Mouse (Mus musculus) forebrain, postnatal 0 days (tissue): ENCODE data around the gene Rnf166. TPM values are rescaled to one million over a fixed set of nuclear protein-coding genes. Genes with fewer than 3 reads are reported as not detected.

Experiments
- ATAC-seq: fragments of 200-750 bp; cut with Nextera tagmentation; 2 replicates; pipeline ENCODE4 v1.8.0; 2017; ENCODE audit warnings: mild to moderate bottlenecking, moderate library complexity
- DNase-seq: peaks from one replicate; pipeline ENCODE4 v3.0.0-alpha.2; 2015
- H3K27ac ChIP-seq: fragments of 300-500 bp; sonication (generic); 2 replicates; pipeline ENCODE4 v1.5.1; 2014; ENCODE audit warnings: low read depth, mild to moderate bottlenecking, antibody characterized with exemption, low read length, moderate library complexity, mixed read lengths
- H3K27me3 ChIP-seq: fragments of 300-500 bp; sonication (generic); 2 replicates; pipeline ENCODE4 v1.6.1; 2014; ENCODE audit warnings: mild to moderate bottlenecking, low read length, mixed read lengths; ENCODE audit not compliant: insufficient read depth
- H3K36me3 ChIP-seq: fragments of 300-500 bp; sonication (generic); 2 replicates; pipeline ENCODE4 v1.6.1; 2014; ENCODE audit warnings: mild to moderate bottlenecking, moderate library complexity; ENCODE audit not compliant: insufficient read depth
- H3K4me1 ChIP-seq: fragments of 300-500 bp; sonication (generic); 2 replicates; pipeline ENCODE4 v1.6.1; 2014; ENCODE audit warnings: antibody characterized with exemption; ENCODE audit not compliant: insufficient read depth
- H3K4me2 ChIP-seq: fragments of 300-500 bp; sonication (generic); 2 replicates; pipeline ENCODE4 v1.6.1; 2014; ENCODE audit warnings: low read depth, mild to moderate bottlenecking, moderate library complexity
- H3K4me3 ChIP-seq: fragments of 300-500 bp; sonication (generic); 2 replicates; pipeline ENCODE4 v1.5.1; 2014; ENCODE audit warnings: low read depth, low read length, mixed read lengths
- H3K9ac ChIP-seq: fragments of 300-500 bp; sonication (generic); 2 replicates; pipeline ENCODE4 v1.6.1; 2014; ENCODE audit warnings: mild to moderate bottlenecking
- H3K9me3 ChIP-seq: fragments of 300-500 bp; sonication (generic); 2 replicates; pipeline ENCODE4 v1.6.1; 2016; ENCODE audit warnings: low read length
- CTCF ChIP-seq: sonication (generic); IDR thresholded peaks from 2 replicates; pipeline ENCODE4 v1.5.1; 2016; ENCODE audit warnings: antibody characterized with exemption, control low read depth, low read depth
- WGBS: fragments of 180-500 bp; shearing (Covaris S2); extraction: QIAGEN DNeasy Blood & Tissue Kit; methylation state at CpG from one replicate; pipeline ENCODE4 v1.1.7; 2014; 5-methylcytosine and 5-hydroxymethylcytosine counted together
- polyA plus RNA-seq: library from polyadenylated mRNA; unstranded; fragments of >200 nt; fragmentation: Nextera tagmentation; extraction: Ambion mirVana; gene quantifications from 2 replicates; pipeline ENCODE4 v1.2.1, GENCODE M21; 2015
- total RNA-seq: library from RNA; depleted of rRNA; stranded (reverse); fragments of >200 nt; gene quantifications from 2 replicates; pipeline ENCODE4 v1.2.3, GENCODE M21; 2014

Rnf166 gene
- total and polyA plus RNA-seq, 2 experiments from 2014 or later, result 26.5 to 32.1 TPM

- Histone ChIP-seq H3K4me1 (0 out of 2 replicates have a peak, but pooled peaks cover 4% of the 10 kb centered on the region), H3K27ac (no peak within 1 kb of the TSS), H3K9ac (peak within 1 kb of the TSS; percentile 33; the same call in 1 of the 2 replicates), H3K27me3 (no peaks in the 10 kb centered on the region), H3K4me2 (peak within 1 kb of the TSS; percentile 47), H3K4me3 (peak within 1 kb of the TSS; percentile 21), H3K9me3 (no peaks in the 10 kb centered on the region), H3K36me3 (peaks cover 30% of the 10 kb centered on the region)
- 7% methylated on average over 45 of the region's 45 CpGs for WGBS
- DNase-seq, result peak; percentile 17
- no peak for TF ChIP-seq CTCF
- peak; percentile 72 for ATAC-seq
Measured at GRCm38 (mm10) chr8:122432443-122433268, 43.2 kb downstream of the Rnf166 start, which contains the start of gene Cyba. Gene Cyba (minus strand): TSS chr8:122432930.

DNA sequence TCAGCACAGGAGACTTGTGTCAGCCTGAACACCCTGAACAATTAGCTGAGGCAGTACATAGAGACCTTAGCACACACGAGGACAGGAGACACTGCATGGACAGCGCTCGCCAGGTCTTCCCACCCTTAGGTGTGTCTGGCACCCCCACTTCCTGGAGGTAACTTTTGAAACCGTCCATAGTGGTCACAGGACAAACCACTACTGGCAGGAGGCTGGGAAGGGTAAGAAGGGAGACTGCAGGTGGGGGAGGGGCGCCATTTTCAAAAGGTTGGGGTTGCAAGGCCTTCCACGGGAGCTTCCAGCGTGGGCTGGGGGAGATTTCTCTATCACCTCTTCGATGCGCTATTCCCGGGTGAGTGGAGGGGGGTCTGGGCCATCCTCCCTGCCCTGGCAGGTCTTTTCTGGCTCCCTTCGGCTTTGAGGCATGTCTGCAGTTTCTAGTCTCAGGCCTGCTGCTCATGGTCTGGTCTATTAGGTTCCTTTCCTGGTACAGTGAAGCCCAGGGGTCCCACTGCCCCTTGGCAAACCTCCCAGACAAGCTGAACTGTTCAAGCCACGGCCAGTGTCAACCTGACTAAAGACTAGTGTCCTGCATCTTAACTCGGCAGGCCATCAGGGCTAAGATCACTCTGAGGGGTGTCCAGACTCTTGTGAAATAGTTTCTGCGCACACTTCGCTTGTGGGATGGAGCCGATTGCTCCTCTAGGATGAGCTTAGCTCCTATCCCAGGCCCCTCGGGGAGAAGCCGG, 44.0 kb downstream of the Rnf166 start:
- WGBS, result 39% methylated on average over 18 of the region's 18 CpGs

DNA sequence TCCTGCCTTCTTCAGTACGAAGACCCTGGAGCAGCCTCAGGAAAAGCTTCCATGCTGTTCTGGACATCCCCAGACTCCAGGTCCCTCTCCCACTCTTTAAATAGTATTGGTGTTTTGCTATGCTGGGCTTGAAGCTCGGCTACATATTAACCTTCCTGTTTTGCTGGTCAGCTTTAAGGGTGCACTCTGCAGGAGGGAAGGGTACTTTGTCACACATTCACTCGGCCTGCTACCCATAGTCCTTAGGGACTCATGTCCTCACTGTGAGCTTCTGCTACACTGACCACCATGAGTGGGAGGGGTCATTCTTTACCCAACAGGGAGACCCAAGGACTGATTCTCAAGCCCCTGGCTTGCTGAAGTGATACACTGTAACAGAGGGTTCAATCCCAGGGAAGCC, 45.2 kb downstream of the Rnf166 start:
- no peak overlapping the region for H3K9ac ChIP-seq
- 84% methylated on average over 3 of the region's 3 CpGs for WGBS
- H3K4me2 ChIP-seq, result no peak overlapping the region

More for the DNA sequence above, 44.0 kb downstream of the Rnf166 start:
- Histone ChIP-seq H3K36me3 (peaks cover 24% of the 10 kb centered on the region), H3K4me1 (0 out of 2 replicates have a peak, but pooled peaks cover 4% of the 10 kb centered on the region), H3K27me3 (no peaks in the 10 kb centered on the region), H3K4me3 (peak overlapping the region; percentile 21; the same call in 1 of the 2 replicates), H3K9me3 (no peaks in the 10 kb centered on the region), H3K27ac (no peak overlapping the region), H3K4me2 (peak overlapping the region; percentile 47), H3K9ac (0 out of 2 replicates have a peak overlapping the region, but pooled peaks have one; percentile 33)
- ATAC-seq (0 out of 2 replicates have a peak, but pooled peaks have one; percentile 3), DNase-seq (peak; percentile 8)
- TF ChIP-seq CTCF, result no peak

DNA sequence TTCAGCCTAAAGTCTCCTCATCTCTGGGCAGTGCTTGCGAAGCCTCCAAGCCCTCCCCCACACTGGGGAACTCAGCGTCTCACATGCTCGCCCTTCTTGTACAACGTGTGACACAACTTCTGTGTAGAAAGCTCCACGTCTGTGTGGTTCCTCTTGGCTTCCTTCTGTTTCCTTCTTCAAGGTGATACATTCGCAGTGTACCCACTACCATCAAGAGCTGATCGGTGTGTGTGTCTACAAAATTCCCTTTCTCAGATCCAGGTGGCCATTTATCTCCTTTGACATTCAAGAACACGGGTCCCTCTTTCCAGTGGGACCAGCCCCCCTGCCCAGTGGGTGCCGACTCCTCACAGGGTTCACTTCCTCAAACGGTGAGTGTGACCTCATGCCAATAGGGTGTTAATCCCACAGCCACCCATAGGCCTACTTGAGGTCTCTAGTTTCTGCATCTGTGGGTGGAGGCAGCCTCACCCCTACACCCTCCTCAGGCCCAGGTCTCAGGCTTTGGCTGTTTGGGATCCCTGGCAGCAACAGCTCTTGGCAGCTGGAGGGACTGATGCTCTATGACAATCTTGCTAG, 45.7 kb downstream of the Rnf166 start:
- no peaks in the 10 kb centered on the region for H3K9me3 ChIP-seq
- H3K27me3 ChIP-seq, result no peaks in the 10 kb centered on the region
- no peak overlapping the region for H3K4me3 ChIP-seq
- DNase-seq (no peak), ATAC-seq (no peak)
- no peak for TF ChIP-seq CTCF
- 0 out of 2 replicates have a peak, but pooled peaks cover 4% of the 10 kb centered on the region for H3K4me1 ChIP-seq
- 86% methylated on average over 10 of the region's 10 CpGs for WGBS
- H3K4me2 ChIP-seq, result no peak overlapping the region
- H3K9ac ChIP-seq, result no peak overlapping the region
- H3K36me3 ChIP-seq, result peaks cover 12% of the 10 kb centered on the region
- H3K27ac ChIP-seq, result no peak overlapping the region

More for the DNA sequence above, 45.2 kb downstream of the Rnf166 start:
- 0 out of 2 replicates have a peak, but pooled peaks cover 4% of the 10 kb centered on the region for H3K4me1 ChIP-seq
- no peak overlapping the region for H3K4me3 ChIP-seq
- TF ChIP-seq CTCF, result no peak
- DNase-seq (no peak), ATAC-seq (no peak)
- H3K27ac ChIP-seq, result no peak overlapping the region
- no peaks in the 10 kb centered on the region for H3K27me3 ChIP-seq
- H3K36me3 ChIP-seq, result peaks cover 13% of the 10 kb centered on the region
- no peaks in the 10 kb centered on the region for H3K9me3 ChIP-seq

DNA sequence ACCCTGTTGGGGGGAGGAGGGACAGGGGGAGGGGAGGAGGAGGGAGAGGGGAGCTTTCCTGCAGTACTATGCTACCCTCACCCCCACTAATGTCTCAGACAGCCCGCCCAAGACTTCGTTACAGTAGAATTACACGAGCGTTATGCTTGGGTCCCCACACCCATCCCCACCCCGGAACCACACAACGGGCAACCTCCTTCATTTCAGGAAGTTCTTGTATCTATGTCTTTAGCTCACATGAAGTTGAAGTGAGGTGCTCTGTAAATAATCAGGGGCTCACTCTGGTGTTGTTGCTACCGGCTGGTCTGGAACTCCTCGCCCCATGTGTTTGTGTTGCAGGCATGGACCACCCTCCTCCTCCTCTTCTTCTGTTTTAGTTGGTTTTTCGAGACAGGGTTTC, 47.7 kb downstream of the Rnf166 start:
- no peak for DNase-seq

DNA sequence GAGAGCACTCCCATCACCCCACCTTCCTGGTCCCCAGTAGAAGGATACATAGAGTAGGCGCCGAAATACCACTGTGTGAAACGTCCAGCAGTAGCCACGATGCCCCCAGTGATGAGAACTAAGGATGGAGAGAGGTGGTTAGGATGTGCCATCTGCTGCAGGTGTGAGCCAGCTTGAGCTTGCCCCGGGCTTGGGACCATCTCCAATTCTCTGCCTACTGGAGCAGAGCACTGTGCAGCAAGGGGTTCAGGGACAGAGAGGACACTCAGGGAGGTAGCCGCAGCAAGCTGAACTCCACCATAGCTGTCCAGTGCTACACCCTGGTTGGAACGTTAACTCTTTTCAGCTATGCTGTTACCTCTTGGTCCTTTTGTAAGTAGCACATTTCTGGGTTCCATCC, 48.3 kb downstream of the Rnf166 start:
- ATAC-seq, result no peak
- H3K27me3 ChIP-seq, result no peaks in the 10 kb centered on the region
- H3K4me3 ChIP-seq, result no peak overlapping the region
- DNase-seq, result no peak
- H3K36me3 ChIP-seq, result no peaks in the 10 kb centered on the region
- TF ChIP-seq CTCF, result no peak
- no peak overlapping the region for H3K27ac ChIP-seq
- 0 out of 2 replicates have a peak, but pooled peaks cover 4% of the 10 kb centered on the region for H3K4me1 ChIP-seq
- no peaks in the 10 kb centered on the region for H3K9me3 ChIP-seq
- no peak overlapping the region for H3K4me2 ChIP-seq
- WGBS, result 89% methylated on average over 7 of the region's 7 CpGs
- no peak overlapping the region for H3K9ac ChIP-seq

More for the DNA sequence above, 47.7 kb downstream of the Rnf166 start:
- Histone ChIP-seq H3K9me3 (no peaks in the 10 kb centered on the region), H3K36me3 (no peaks in the 10 kb centered on the region), H3K27me3 (no peaks in the 10 kb centered on the region), H3K4me2 (no peak overlapping the region), H3K4me1 (0 out of 2 replicates have a peak, but pooled peaks cover 4% of the 10 kb centered on the region), H3K4me3 (no peak overlapping the region), H3K9ac (no peak overlapping the region), H3K27ac (no peak overlapping the region)
- WGBS, result 87% methylated on average over 9 of the region's 9 CpGs
- ATAC-seq, result no peak
- no peak for TF ChIP-seq CTCF
